Mouse (Mus musculus) kidney, postnatal 25 days (tissue): Measurements from ENCODE around the gene Tubg2.
A peak's percentile ranks its signal among the peaks of the same experiment; 100 is the strongest.
"Not testable (repeated sequence)": the region's sequence is repeated elsewhere in the genome, so short reads cannot be mapped to it uniquely, and the experiment has no call there.

ENCODE experiments used
- DNase-seq, 2 experiments: peaks; one replicate each; pipeline ENCODE4 v3.0.0; 2021; ENCODE audit warnings: mixed read lengths in 2 of 2

Tubg2 gene

GRCm38 (mm10) chr11:101140164-101140819 lies 15.4 kb upstream of the Tubg2 start:
- peak; percentile 42 to 47 for DNase-seq

DNA sequence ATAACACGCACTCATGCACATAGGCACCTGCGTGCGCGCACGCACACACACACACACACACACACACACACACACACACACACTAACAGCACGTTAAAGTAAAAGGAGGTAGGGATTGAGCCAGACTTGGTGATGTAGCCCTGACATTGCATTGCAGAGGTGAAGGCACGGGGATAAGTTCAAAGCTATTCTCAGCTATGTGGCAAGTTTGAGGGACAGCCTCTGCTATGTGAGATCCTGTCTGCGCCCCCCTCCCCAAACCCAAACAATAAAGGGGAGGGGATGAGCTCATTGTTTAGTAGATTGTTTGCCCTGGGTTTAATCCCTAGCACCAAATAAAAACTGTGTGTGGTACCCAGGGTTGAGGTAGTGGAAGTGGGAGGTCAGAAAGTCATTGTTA lies 14.6 kb upstream of the Tubg2 start:
- DNase-seq, result no peak

GRCm38 (mm10) chr11:101142215-101142967 lies 13.3 kb upstream of the Tubg2 start:
- DNase-seq, result no peak

- peak; percentile 46 to 75 for DNase-seq
Measured at GRCm38 (mm10) chr11:101143338-101144225, 12.1 kb upstream of the Tubg2 start.

GRCm38 (mm10) chr11:101146377-101146776 lies 9.3 kb upstream of the Tubg2 start:
- no peak for DNase-seq

- DNase-seq, result no peak
Measured at GRCm38 (mm10) chr11:101148751-101149150, 7.0 kb upstream of the Tubg2 start.

- peak in 1 of 2 experiments; percentile 52 for DNase-seq
Measured at GRCm38 (mm10) chr11:101149178-101150105, 6.3 kb upstream of the Tubg2 start.

GRCm38 (mm10) chr11:101151063-101151462 lies 4.6 kb upstream of the Tubg2 start:
- DNase-seq, result no peak

GRCm38 (mm10) chr11:101152825-101153224 lies 2.9 kb upstream of the Tubg2 start:
- DNase-seq, result no peak

- no peak for DNase-seq
Measured at GRCm38 (mm10) chr11:101154648-101155047, 1.1 kb upstream of the Tubg2 start.

DNA sequence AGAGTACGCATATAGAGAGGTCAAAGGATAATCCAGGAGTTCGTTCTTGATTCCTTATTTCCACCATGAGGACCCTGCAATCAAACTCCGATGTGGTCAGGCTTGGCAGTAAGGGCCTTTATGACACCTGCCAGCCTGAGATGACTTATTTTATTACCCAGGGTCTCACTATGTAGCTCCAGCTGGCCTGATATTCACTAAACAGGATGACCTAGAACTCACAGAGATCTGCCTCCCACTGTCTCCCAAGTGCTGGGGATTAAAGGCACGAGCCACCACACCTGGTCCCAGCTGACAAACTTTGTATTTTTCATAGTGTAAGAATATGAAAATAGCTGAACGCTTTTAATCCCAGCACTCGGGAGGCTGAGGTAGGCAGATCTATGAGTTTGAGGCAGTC lies 556 bp upstream of the Tubg2 start:
- no peak for DNase-seq

DNA sequence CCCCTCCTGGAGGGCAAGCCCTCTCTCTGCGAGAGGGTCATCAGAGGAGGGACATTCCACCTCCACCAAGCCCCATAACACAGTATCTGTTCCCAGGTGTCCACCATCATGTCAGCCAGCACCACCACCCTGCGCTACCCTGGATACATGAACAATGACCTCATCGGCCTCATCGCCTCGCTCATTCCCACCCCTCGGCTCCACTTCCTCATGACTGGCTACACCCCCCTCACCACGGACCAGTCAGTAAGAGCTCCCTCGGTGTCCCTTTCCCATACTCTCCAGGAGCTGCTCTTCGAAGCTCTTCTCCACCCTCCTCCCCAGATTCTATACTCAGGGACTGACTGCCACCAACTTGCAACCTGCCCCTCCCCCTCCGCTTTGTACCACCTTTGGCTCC lies 4.4 kb downstream of the Tubg2 start:
- DNase-seq, result not testable (repeated sequence)

GRCm38 (mm10) chr11:101160981-101161505 lies 5.3 kb downstream of the Tubg2 start:
- DNase-seq, result not testable (repeated sequence)

- DNase-seq, result no peak
Measured at GRCm38 (mm10) chr11:101161551-101161950, 5.8 kb downstream of the Tubg2 start.

DNA sequence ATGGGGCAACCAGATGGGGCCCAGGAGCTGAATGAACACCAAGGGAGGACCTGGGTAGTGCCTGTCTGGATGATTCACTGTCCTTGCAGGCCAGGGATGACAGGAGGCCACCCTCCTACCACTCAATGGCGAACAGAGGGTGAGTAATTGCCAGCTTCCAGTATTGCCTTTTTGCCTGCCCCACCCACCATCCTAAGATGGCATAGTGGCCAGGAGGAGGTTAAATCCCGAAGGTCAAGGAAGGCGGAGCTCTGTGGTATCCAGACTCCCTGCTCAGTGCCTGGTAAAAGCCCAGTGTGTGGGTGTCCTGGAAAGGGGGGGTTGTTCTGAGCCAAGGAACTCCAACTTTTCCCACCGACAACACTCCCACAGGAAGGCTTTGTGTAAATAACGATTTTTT lies 6.6 kb downstream of the Tubg2 start:
- DNase-seq, result no peak

GRCm38 (mm10) chr11:101162772-101163171 lies 7.1 kb downstream of the Tubg2 start:
- DNase-seq, result peak; percentile 60 to 91

GRCm38 (mm10) chr11:101163476-101164350 lies 8.0 kb downstream of the Tubg2 start:
- peak; percentile 71 to 88 for DNase-seq

DNA sequence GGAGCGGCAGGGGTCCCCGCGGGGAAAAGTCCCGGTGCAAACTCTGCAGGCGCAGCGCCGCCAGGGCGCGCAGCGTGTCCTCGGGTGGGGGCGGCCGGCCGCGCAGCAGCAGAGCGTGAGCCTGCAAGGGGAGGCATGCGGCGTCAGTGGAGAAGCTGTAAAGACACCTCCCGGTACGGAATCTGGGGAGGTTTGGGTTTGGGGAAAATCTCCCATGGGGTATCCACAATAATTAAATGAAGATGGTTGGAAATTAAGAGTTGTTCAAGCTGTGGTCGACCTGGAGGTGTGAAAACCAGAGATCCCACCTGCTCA lies 8.6 kb downstream of the Tubg2 start:
- DNase-seq, result no peak

- DNase-seq, result no peak
Measured at GRCm38 (mm10) chr11:101164677-101165580, 9.2 kb downstream of the Tubg2 start.

GRCm38 (mm10) chr11:101166357-101166756 lies 10.7 kb downstream of the Tubg2 start:
- DNase-seq, result no peak
